Mouse (Mus musculus) hindbrain, postnatal 0 days (tissue): Measurements from ENCODE around the gene Dgkb. TPM values are rescaled to one million over a fixed set of nuclear protein-coding genes. Genes with fewer than 3 reads are reported as not detected.
A peak's percentile ranks its signal among the peaks of the same experiment; 100 is the strongest.

ENCODE experiments used
- ATAC-seq: fragments of 200-750 bp; cut with Nextera tagmentation; 2 replicates; pipeline ENCODE4 v1.8.0; 2017; ENCODE audit warnings: mild to moderate bottlenecking, moderate TSS enrichment, moderate library complexity
- DNase-seq: peaks from one replicate; pipeline ENCODE4 v3.0.0-alpha.2; 2015; ENCODE audit warnings: low spot score
- H3K27ac ChIP-seq: fragments of 300-500 bp; sonication (generic); 2 replicates; pipeline ENCODE4 v1.5.1; 2014; ENCODE audit warnings: mild to moderate bottlenecking
- H3K27me3 ChIP-seq: fragments of 300-500 bp; sonication (generic); 2 replicates; pipeline ENCODE4 v1.6.1; 2014; ENCODE audit warnings: low read length, mixed read lengths; ENCODE audit not compliant: insufficient read depth
- H3K36me3 ChIP-seq: fragments of 300-500 bp; sonication (generic); 2 replicates; pipeline ENCODE4 v1.6.1; 2014; ENCODE audit warnings: low read length, mixed read lengths; ENCODE audit not compliant: insufficient read depth
- H3K4me1 ChIP-seq: fragments of 300-500 bp; sonication (generic); 2 replicates; pipeline ENCODE4 v1.6.1; 2014; ENCODE audit warnings: antibody characterized with exemption, low read length, mixed read lengths; ENCODE audit not compliant: insufficient read depth
- H3K4me2 ChIP-seq: fragments of 300-500 bp; sonication (generic); 2 replicates; pipeline ENCODE4 v1.6.1; 2014; ENCODE audit warnings: low read depth, mild to moderate bottlenecking, low read length, moderate library complexity, mixed read lengths
- H3K4me3 ChIP-seq: fragments of 300-500 bp; sonication (generic); 2 replicates; pipeline ENCODE4 v1.5.1; 2014; ENCODE audit warnings: low read length
- H3K9ac ChIP-seq: fragments of 300-500 bp; sonication (generic); replicated peaks from 2 replicates; pipeline ENCODE4 v1.6.1; 2014; ENCODE audit warnings: mild to moderate bottlenecking, low read length, moderate library complexity, mixed read lengths
- H3K9me3 ChIP-seq: fragments of 300-500 bp; sonication (generic); 2 replicates; pipeline ENCODE4 v1.6.1; 2016; ENCODE audit warnings: low read length, mixed read lengths
- CTCF ChIP-seq: IDR thresholded peaks from 2 replicates; pipeline ENCODE4 v1.5.1; 2016; ENCODE audit warnings: antibody characterized with exemption, control low read depth, low read depth
- WGBS: fragments of 180-500 bp; shearing (Covaris S2); extraction: QIAGEN DNeasy Blood & Tissue Kit; methylation state at CpG from one replicate; pipeline ENCODE4 v1.1.7; 2014; 5-methylcytosine and 5-hydroxymethylcytosine counted together
- polyA plus RNA-seq: library from polyadenylated mRNA; unstranded; fragments of >200 nt; fragmentation: Nextera tagmentation; extraction: Ambion mirVana; gene quantifications from 2 replicates; pipeline ENCODE4 v1.2.1, GENCODE M21; 2015
- total RNA-seq: library from RNA; depleted of rRNA; stranded (reverse); fragments of >200 nt; gene quantifications from 2 replicates; pipeline ENCODE4 v1.2.3, GENCODE M21; 2014

Gene Dgkb
- total and polyA plus RNA-seq, 2 experiments from 2014 or later: 10.0 to 11.6 TPM

DNA sequence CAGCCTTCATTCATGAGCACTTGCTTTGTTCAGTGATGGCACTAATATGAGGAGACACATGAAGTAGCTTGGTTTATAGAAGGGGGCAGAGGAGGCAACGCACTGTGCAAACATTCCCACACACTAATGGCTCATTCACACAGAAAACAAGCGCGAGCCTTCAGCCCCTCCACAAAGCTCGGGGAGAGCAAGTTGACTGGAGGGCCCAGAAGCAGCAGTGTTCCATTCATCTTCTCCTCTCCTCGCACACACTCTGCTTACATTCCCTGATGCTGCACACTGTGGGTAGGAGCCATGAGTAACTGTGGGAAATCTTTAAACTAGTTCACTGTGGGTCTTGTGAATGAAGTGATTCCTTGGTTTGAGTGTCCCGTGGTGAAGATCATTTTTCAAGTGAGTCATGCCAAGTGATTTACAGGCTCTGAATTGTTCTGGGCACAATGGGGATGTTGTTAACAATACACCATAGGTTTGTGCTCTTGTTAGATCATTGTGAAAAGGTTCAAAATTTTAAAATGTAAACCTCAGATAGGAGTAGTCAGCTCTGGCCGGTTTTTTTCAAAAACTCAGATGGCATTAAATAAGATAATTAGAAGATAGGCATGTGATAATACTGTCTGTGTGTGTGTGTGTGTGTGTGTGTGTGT, 779.0 kb downstream of the Dgkb start:
- H3K4me2 ChIP-seq: no peak overlapping the region
- H3K9me3 ChIP-seq: no peaks in the 10 kb centered on the region
- 19% methylated on average over 7 of the region's 7 CpGs for WGBS
- H3K4me3 ChIP-seq: no peak overlapping the region
- no peak for TF ChIP-seq CTCF
- H3K9ac ChIP-seq: no peak overlapping the region
- H3K27me3 ChIP-seq: no peaks in the 10 kb centered on the region
- no peaks in the 10 kb centered on the region for H3K36me3 ChIP-seq
- peak overlapping the region; percentile 36; the same call in 1 of the 2 replicates for H3K27ac ChIP-seq
- peak; percentile 88 for ATAC-seq
- peak; percentile 42 for DNase-seq
- H3K4me1 ChIP-seq: no peaks in the 10 kb centered on the region

DNA sequence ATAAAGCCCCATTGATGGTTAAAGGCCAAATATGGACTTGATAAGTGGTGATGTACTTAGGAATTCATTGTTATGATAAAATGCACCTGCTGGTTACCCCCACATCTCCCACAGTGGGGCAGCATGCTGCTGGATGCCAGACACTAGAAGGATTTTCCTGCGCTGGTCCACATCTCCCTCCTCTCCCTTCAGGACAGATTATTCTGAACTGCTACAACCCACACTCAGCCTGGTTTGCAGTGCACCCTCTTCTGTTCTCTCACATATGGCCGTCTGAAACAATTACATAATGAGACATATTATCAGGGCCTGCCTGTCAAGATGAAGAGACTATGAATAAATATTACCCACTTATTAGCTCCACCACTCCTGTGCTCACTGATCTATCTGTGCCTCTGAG, 780.6 kb downstream of the Dgkb start:
- no peak overlapping the region for H3K9ac ChIP-seq
- DNase-seq (no peak), ATAC-seq (no peak)
- H3K4me1 ChIP-seq: no peaks in the 10 kb centered on the region
- no peaks in the 10 kb centered on the region for H3K27me3 ChIP-seq
- no peak overlapping the region for H3K4me3 ChIP-seq
- H3K9me3 ChIP-seq: no peaks in the 10 kb centered on the region
- no peak overlapping the region for H3K27ac ChIP-seq
- 37% methylated on average over 2 of the region's 2 CpGs for whole genome bisulfite sequencing
- H3K36me3 ChIP-seq: no peaks in the 10 kb centered on the region
- no peak overlapping the region for H3K4me2 ChIP-seq
- peak; percentile 21 for TF ChIP-seq CTCF

DNA sequence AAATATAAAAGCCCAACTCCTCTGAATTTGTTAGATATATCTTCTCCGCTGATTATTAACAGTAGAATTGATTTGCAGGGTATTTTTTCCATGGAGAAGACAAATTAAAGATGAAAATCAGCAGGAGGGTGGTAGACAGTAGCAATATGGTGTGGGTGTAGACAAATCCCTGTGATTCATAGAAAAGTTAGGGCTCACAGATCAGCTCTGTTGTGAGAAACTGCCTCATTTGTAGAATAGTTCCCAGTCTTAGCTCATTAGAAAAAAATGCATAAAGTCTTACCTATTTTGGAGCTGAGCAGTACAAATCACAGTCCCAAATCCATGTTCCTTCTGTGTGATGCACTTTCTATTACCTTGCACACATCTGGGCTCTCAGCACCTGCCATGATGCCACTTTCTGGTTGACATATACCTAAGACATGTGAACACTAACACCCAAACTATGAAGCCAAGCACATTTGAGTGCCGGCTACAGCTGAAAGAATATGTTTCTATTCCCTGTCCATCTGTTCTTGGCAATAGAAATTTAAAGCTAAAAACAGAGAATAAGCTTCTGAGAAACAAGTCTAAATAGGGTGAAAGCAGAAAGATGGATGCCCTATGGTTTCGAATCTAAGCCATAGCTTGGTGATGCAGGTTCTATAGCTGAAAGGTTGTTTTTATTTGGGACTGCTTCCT, 782.8 kb downstream of the Dgkb start:
- H3K36me3 ChIP-seq: no peaks in the 10 kb centered on the region
- no peak overlapping the region for H3K27ac ChIP-seq
- H3K4me3 ChIP-seq: no peak overlapping the region
- no peak overlapping the region for H3K4me2 ChIP-seq
- no peak for TF ChIP-seq CTCF
- no peaks in the 10 kb centered on the region for H3K9me3 ChIP-seq
- H3K4me1 ChIP-seq: no peaks in the 10 kb centered on the region
- 89% methylated on average over 3 of the region's 3 CpGs for WGBS
- no peak for ATAC-seq
- H3K9ac ChIP-seq: no peak overlapping the region
- no peaks in the 10 kb centered on the region for H3K27me3 ChIP-seq
- no peak for DNase-seq

DNA sequence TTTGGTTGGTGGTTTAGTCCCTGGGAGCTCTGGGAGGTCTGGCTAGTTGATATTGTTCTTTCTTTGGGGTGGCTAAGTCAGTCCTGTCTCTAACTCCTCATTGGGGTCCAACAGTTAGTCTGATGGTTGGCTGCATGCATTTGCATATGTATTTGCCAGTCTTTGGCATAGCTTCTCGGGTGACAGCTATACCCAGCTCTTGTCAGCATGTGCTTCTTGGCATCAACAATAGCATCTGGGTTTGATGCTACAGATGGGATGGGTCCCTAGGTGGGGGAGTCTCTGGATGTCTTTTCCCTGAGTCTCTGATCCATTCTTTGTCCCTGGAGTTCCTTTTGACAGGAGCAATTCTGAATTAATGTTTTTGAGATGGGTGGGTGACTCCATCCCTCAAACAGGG, 790.6 kb downstream of the Dgkb start:
- Histone ChIP-seq H3K9ac (no peak overlapping the region), H3K4me1 (no peaks in the 10 kb centered on the region), H3K27ac (no peak overlapping the region), H3K9me3 (no peaks in the 10 kb centered on the region), H3K4me2 (no peak overlapping the region), H3K4me3 (no peak overlapping the region), H3K36me3 (no peaks in the 10 kb centered on the region), H3K27me3 (no peaks in the 10 kb centered on the region)
- ATAC-seq (no peak), DNase-seq (no peak)
- no peak for TF ChIP-seq CTCF
- 24% methylated on average over 1 of the region's 1 CpGs for WGBS

DNA sequence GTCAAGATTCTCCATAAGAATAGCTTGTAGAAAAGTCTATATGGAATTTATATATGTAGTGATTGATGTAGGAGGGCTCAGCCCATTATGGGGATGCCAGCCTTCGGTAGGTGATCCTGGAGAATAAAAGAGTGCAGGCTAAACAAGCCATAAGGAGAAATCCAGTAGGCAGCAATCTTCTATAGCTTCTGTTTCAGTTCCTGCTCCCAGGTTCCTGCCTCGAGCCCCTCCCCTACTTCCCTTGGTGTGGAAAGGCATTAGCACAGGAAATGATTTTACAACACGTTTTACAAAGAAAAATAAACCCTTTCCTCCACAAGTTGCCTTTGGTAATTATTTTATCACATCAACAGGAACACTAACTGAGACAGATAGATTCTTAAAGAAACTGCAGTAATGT, 850.7 kb downstream of the Dgkb start:
- Histone ChIP-seq H3K27ac (no peak overlapping the region), H3K4me1 (no peaks in the 10 kb centered on the region), H3K9ac (no peak overlapping the region), H3K36me3 (no peaks in the 10 kb centered on the region), H3K27me3 (no peaks in the 10 kb centered on the region), H3K4me3 (no peak overlapping the region), H3K4me2 (no peak overlapping the region), H3K9me3 (no peaks in the 10 kb centered on the region)
- no peak for ATAC-seq
- DNase-seq: no peak
- TF ChIP-seq CTCF: no peak
- WGBS: 60% methylated on average over 3 of the region's 3 CpGs
